ENCODE assay signal across 17 mouse cellular contexts in the genomic region with DNA sequence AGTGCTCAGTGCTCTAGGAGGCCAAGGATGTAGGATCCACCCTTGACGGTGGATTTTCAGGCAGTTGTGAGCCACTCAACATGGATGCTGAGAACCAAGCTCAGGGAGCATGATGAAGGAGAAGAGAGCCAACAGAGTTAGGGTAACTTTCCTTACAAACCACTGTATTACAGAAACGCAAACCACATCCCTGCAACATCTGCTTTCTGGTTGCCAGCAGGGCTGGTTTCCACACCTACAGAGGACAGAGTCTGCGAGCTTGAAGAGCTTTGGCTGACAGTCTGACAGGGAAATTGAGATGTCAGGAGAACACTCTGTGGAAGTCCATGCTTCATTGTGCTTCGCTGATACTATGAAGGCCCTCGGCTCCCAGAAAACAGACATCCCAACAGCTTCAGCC. TPM values are rescaled to one million over a fixed set of nuclear protein-coding genes. Genes with fewer than 3 reads are reported as not detected.
DNase-seq lines count a peak whose midpoint lies in the region; ATAC-seq and TF ChIP-seq lines count a peak whose summit lies in the region.
"Had no signal": no experiment of that assay in that cellular context is flagged by ENCODE, and none has a peak within 500 bp of the region (broad histone marks: within the 10 kb centered on the region; RNA-seq: fewer than 3 reads in every experiment).

No protein-coding gene starts in this region.

- no peak overlapping the region for H3K4me3 ChIP-seq in hindbrain, embryonic 12.5 days
- H3K4me3 ChIP-seq in hindbrain, postnatal 0 days (ENCODE audit: low read length) = no peak overlapping the region
- no peak overlapping the region for H3K4me3 ChIP-seq in embryonic facial prominence, embryonic 10.5 days
- H3K4me3 ChIP-seq in liver, embryonic 16.5 days (ENCODE audit: low read depth, low read length) = no peak overlapping the region
- H3K4me3 ChIP-seq: layer of hippocampus, adult 2 months; left cerebral cortex, adult 2 months; neural tube, embryonic 13.5 days had no signal

- H3K4me2 ChIP-seq in hindbrain, embryonic 12.5 days (replicated peaks) = no peak overlapping the region
- no peak overlapping the region for H3K4me2 ChIP-seq in hindbrain, postnatal 0 days (ENCODE audit: low read depth, low read length)
- H3K4me2 ChIP-seq in liver, embryonic 16.5 days (ENCODE audit: low read depth, low read length) = no peak overlapping the region
- H3K4me2 ChIP-seq: neural tube, embryonic 13.5 days had no signal

- H3K27ac ChIP-seq in hindbrain, embryonic 12.5 days = peak overlapping the region; percentile 41; the same call in 1 of the 2 replicates
- no peak overlapping the region for H3K27ac ChIP-seq in hindbrain, postnatal 0 days
- peak overlapping the region; percentile 96 for H3K27ac ChIP-seq in embryonic facial prominence, embryonic 10.5 days (replicated peaks)
- peak overlapping the region; percentile 55 for H3K27ac ChIP-seq in liver, embryonic 16.5 days (ENCODE audit: low read length)
- H3K27ac ChIP-seq: layer of hippocampus, adult 2 months; left cerebral cortex, adult 2 months had no signal

- H3K36me3 ChIP-seq in hindbrain, embryonic 12.5 days = no peaks in the 10 kb centered on the region
- H3K36me3 ChIP-seq in hindbrain, postnatal 0 days (ENCODE audit: insufficient read depth, low read length) = no peaks in the 10 kb centered on the region
- H3K36me3 ChIP-seq in embryonic facial prominence, embryonic 10.5 days (replicated peaks) = no peaks in the 10 kb centered on the region
- no peaks in the 10 kb centered on the region for H3K36me3 ChIP-seq in liver, embryonic 16.5 days (ENCODE audit: control insufficient read depth, insufficient read depth)
- H3K36me3 ChIP-seq: neural tube, embryonic 13.5 days had no signal

- no peak overlapping the region for H3K9ac ChIP-seq in hindbrain, embryonic 12.5 days
- no peak overlapping the region for H3K9ac ChIP-seq in hindbrain, postnatal 0 days (replicated peaks; ENCODE audit: low read length)
- no peak overlapping the region for H3K9ac ChIP-seq in liver, embryonic 16.5 days (ENCODE audit: low read depth, low read length)
- H3K9ac ChIP-seq: neural tube, embryonic 13.5 days had no signal

- no peak for TF ChIP-seq CTCF in hindbrain, postnatal 0 days (IDR thresholded peaks at IDR 0.05; ENCODE audit: low read depth)

- ATAC-seq in hindbrain, embryonic 12.5 days (ENCODE audit: low FRiP score) = no peak
- no peak for ATAC-seq in hindbrain, postnatal 0 days
- ATAC-seq in granulocyte monocyte progenitor cell, adult 5-6 weeks (replicated peaks; ENCODE audit: poor library complexity, severe bottlenecking) = peak; percentile 51
- no peak for ATAC-seq in liver, embryonic 16.5 days (ENCODE audit: low read depth)
- no peak for ATAC-seq in erythroblast, adult 5-6 weeks (replicated peaks; ENCODE audit: low FRiP score, poor library complexity, severe bottlenecking)
- ATAC-seq: inflammation-experienced regulatory T-cells, adult 6 months had no signal

- no peaks in the 10 kb centered on the region for H3K27me3 ChIP-seq in hindbrain, embryonic 12.5 days
- no peaks in the 10 kb centered on the region for H3K27me3 ChIP-seq in hindbrain, postnatal 0 days (ENCODE audit: insufficient read depth, low read length)
- H3K27me3 ChIP-seq in embryonic facial prominence, embryonic 10.5 days (replicated peaks; ENCODE audit: low read depth, poor library complexity, severe bottlenecking) = no peaks in the 10 kb centered on the region
- H3K27me3 ChIP-seq in liver, embryonic 16.5 days (ENCODE audit: control insufficient read depth, insufficient read depth, low read depth, low read length) = no peaks in the 10 kb centered on the region
- H3K27me3 ChIP-seq: neural tube, embryonic 13.5 days had no signal

- peaks cover 34% of the 10 kb centered on the region for H3K4me1 ChIP-seq in hindbrain, embryonic 12.5 days
- H3K4me1 ChIP-seq in hindbrain, postnatal 0 days (ENCODE audit: insufficient read depth, low read length) = no peaks in the 10 kb centered on the region
- H3K4me1 ChIP-seq in embryonic facial prominence, embryonic 10.5 days = peaks cover 50% of the 10 kb centered on the region
- peaks cover 42% of the 10 kb centered on the region for H3K4me1 ChIP-seq in liver, embryonic 16.5 days (ENCODE audit: control insufficient read depth, low read depth, low read length)

- 73% methylated on average over 5 of the region's 5 CpGs for WGBS in hindbrain, embryonic 12.5 days
- 76% methylated on average over 5 of the region's 5 CpGs for WGBS in hindbrain, postnatal 0 days
- 75% methylated on average over 5 of the region's 5 CpGs for WGBS in embryonic facial prominence, embryonic 10.5 days
- WGBS in liver, embryonic 16.5 days (ENCODE audit: insufficient replicate concordance) = 57% methylated on average over 5 of the region's 5 CpGs

- no peak for DNase-seq in hindbrain, postnatal 0 days (ENCODE audit: low spot score)
- peak; percentile 12 for DNase-seq in embryonic facial prominence, embryonic 10.5 days (ENCODE audit: low spot score)
- DNase-seq in layer of hippocampus, adult 9-10 months (ENCODE audit: low spot score) = no peak
- DNase-seq in kidney, adult 11 months = no peak
- DNase-seq: adrenal gland, adult 2 months; cerebellum, adult 18-20 months; heart, adult 11 months; lung, adult 2 months had no signal

- no peaks in the 10 kb centered on the region for H3K9me3 ChIP-seq in hindbrain, embryonic 12.5 days (replicated peaks)
- no peaks in the 10 kb centered on the region for H3K9me3 ChIP-seq in hindbrain, postnatal 0 days (ENCODE audit: low read length)
- no peaks in the 10 kb centered on the region for H3K9me3 ChIP-seq in embryonic facial prominence, embryonic 10.5 days
- no peaks in the 10 kb centered on the region for H3K9me3 ChIP-seq in liver, embryonic 16.5 days (replicated peaks; ENCODE audit: control insufficient read depth, low read length)
- H3K9me3 ChIP-seq: G1E; neural tube, embryonic 13.5 days had no signal

RNA-seq across cellular contexts. Expression of a gene that starts 3.3 kb away (rescaled TPM):
- polyA plus RNA-seq in hindbrain, embryonic 12.5 days (2016; fragmentation: Nextera tagmentation; extraction: Ambion mirVana) = 35.3 and 38.0 TPM in 2 replicates
- total RNA-seq in hindbrain, postnatal 0 days (2014; rRNA removed) = 35.5 and 39.9 TPM in 2 replicates
- polyA plus RNA-seq in hindbrain, postnatal 0 days (2015; fragmentation: Nextera tagmentation; extraction: Ambion mirVana) = 18.2 and 19.5 TPM in 2 replicates
- polyA plus RNA-seq in embryonic facial prominence, embryonic 10.5 days (2016; fragmentation: Nextera tagmentation; extraction: Ambion mirVana) = 45.0 and 46.5 TPM in 2 replicates
- 47.8 and 56.8 TPM in 2 replicates for total RNA-seq in granulocyte monocyte progenitor cell, adult 5-6 weeks (2014; fragmentation: Nextera tagmentation)
- 48.4 and 55.0 TPM in 2 replicates for total RNA-seq in granulocyte monocyte progenitor cell, adult 5-6 weeks (2017)
- polyA plus RNA-seq in liver, embryonic 16.5 days (2015; fragmentation: Nextera tagmentation; extraction: Ambion mirVana) = 24.2 and 32.2 TPM in 2 replicates
- 79.5 and 126 TPM in 2 replicates for total RNA-seq in erythroblast, adult 5-6 weeks (2015; ENCODE audit: low replicate concordance)
- 71.7 and 75.5 TPM in 2 replicates for total RNA-seq in erythroblast, adult 5-6 weeks (2017; ENCODE audit: low replicate concordance)
